Mouse (Mus musculus) MEL (cell line): ENCODE results near the gene Flrt1. TPM values are rescaled to one million over a fixed set of nuclear protein-coding genes. Genes with fewer than 3 reads are reported as not detected.

Source experiments
- DNase-seq: peaks from one replicate; pipeline ENCODE4 v3.0.0; 2011; ENCODE audit warnings: low read depth, low spot score
- H3K27ac ChIP-seq: 2 replicates; pipeline ENCODE4 v1.5.1; 2012; ENCODE audit warnings: low read depth, mild to moderate bottlenecking, control low read depth, low read length, moderate library complexity; ENCODE audit not compliant: control insufficient read depth
- H3K27me3 ChIP-seq, 2 experiments: fragments of 150-350 bp in 1 of 2; sonication (generic) in 1 of 2; 2 replicates each; pipeline ENCODE4 v1.6.1; 2012; ENCODE audit warnings: low read length in 2 of 2, mild to moderate bottlenecking in 2 of 2, improper control_type of control experiment in 1 of 2, moderate library complexity in 1 of 2; ENCODE audit not compliant: insufficient read depth in 2 of 2, control insufficient read depth in 1 of 2
- H3K36me3 ChIP-seq, 2 experiments: 2 replicates each; pipeline ENCODE4 v1.6.1; 2012 to 2014; ENCODE audit warnings: low read length in 2 of 2, improper control_type of control experiment in 1 of 2, inconsistent platforms in 1 of 2, mild to moderate bottlenecking in 1 of 2; ENCODE audit not compliant: insufficient read depth in 2 of 2, control insufficient read depth in 1 of 2
- H3K4me1 ChIP-seq, 2 experiments: fragments of 150-350 bp in 1 of 2; sonication (generic) in 1 of 2; 2 replicates each; pipeline ENCODE4 v1.6.1; 2012; ENCODE audit warnings: low read length in 2 of 2, improper control_type of control experiment in 1 of 2, mild to moderate bottlenecking in 1 of 2; ENCODE audit not compliant: insufficient read depth in 2 of 2, control insufficient read depth in 1 of 2
- H3K4me3 ChIP-seq, 2 experiments: fragments of 150-350 bp in 1 of 2; sonication (generic) in 1 of 2; 2 replicates each; pipeline ENCODE4 v1.5.1; 2012; ENCODE audit warnings: low read depth in 2 of 2, low read length in 2 of 2, mild to moderate bottlenecking in 2 of 2, moderate library complexity in 2 of 2, control low read depth in 1 of 2, improper control_type of control experiment in 1 of 2; ENCODE audit not compliant: control insufficient read depth in 1 of 2, insufficient read depth in 1 of 2
- H3K79me2 ChIP-seq: 2 replicates; pipeline ENCODE4 v1.6.1; 2012; ENCODE audit warnings: mild to moderate bottlenecking, low read length, moderate library complexity; ENCODE audit not compliant: control insufficient read depth, poor library complexity, insufficient read depth
- H3K9ac ChIP-seq: 2 replicates; pipeline ENCODE4 v1.6.1; 2012; ENCODE audit warnings: low read depth, mild to moderate bottlenecking, control low read depth, low read length, moderate library complexity; ENCODE audit not compliant: control insufficient read depth, poor library complexity, severe bottlenecking
- H3K9me3 ChIP-seq: fragments of 150-350 bp; sonication (generic); replicated peaks from 2 replicates; pipeline ENCODE4 v1.6.1; 2012; ENCODE audit warnings: mild to moderate bottlenecking, low read length, improper control_type of control experiment, moderate library complexity; ENCODE audit not compliant: insufficient read depth
- CHD1 ChIP-seq: IDR thresholded peaks from 2 replicates; pipeline ENCODE4 v1.6.1; 2012; ENCODE audit warnings: low read depth, mild to moderate bottlenecking, inconsistent platforms, low read length, improper control_type of control experiment
- CHD2 ChIP-seq: IDR thresholded peaks from 2 replicates; pipeline ENCODE4 v1.6.1; 2011; ENCODE audit warnings: low read length, improper control_type of control experiment
- CTCF ChIP-seq, 3 experiments: IDR thresholded peaks in 2 of 3; conservative IDR thresholded peaks in 1 of 3; 2 replicates each; pipeline ENCODE4 v1.5.1; 2011 to 2012; ENCODE audit warnings: low read length in 3 of 3, low read depth in 2 of 3, mild to moderate bottlenecking in 2 of 3, improper control_type of control experiment in 1 of 3, inconsistent platforms in 1 of 3, mixed read lengths in 1 of 3, moderate library complexity in 1 of 3; ENCODE audit not compliant: control insufficient read depth in 1 of 3, insufficient read depth in 1 of 3, poor library complexity in 1 of 3, severe bottlenecking in 1 of 3
- ELF1 ChIP-seq: IDR thresholded peaks from 2 replicates; pipeline ENCODE4 v1.6.1; 2014; ENCODE audit warnings: low read depth, mild to moderate bottlenecking, inconsistent platforms, low read length, improper control_type of control experiment, moderate library complexity
- EP300 ChIP-seq, 2 experiments: IDR thresholded peaks; 2 replicates each; pipeline ENCODE4 v1.6.1; 2011; ENCODE audit warnings: improper control_type of control experiment in 2 of 2, low read length in 2 of 2, low read depth in 1 of 2, mild to moderate bottlenecking in 1 of 2
- ETS1 ChIP-seq: IDR thresholded peaks from 2 replicates; pipeline ENCODE4 v1.6.1; 2012; ENCODE audit warnings: low read depth, mild to moderate bottlenecking, inconsistent platforms, low read length, improper control_type of control experiment, moderate library complexity
- GABPA ChIP-seq: IDR thresholded peaks from 2 replicates; pipeline ENCODE4 v1.6.1; 2012; ENCODE audit warnings: low read depth, mild to moderate bottlenecking, inconsistent platforms, low read length, improper control_type of control experiment, moderate library complexity
- GATA1 ChIP-seq: IDR thresholded peaks from 2 replicates; pipeline ENCODE4 v1.6.1; 2011; ENCODE audit warnings: low read depth, low read length, improper control_type of control experiment
- HCFC1 ChIP-seq: IDR thresholded peaks from 2 replicates; pipeline ENCODE4 v1.6.1; 2012; ENCODE audit warnings: low read depth, mild to moderate bottlenecking, inconsistent platforms, low read length, improper control_type of control experiment, moderate library complexity
- JUND ChIP-seq: IDR thresholded peaks from 2 replicates; pipeline ENCODE4 v1.6.1; 2011; ENCODE audit warnings: low read depth, mild to moderate bottlenecking, improper control_type of control experiment, low read length
- KAT2A ChIP-seq: conservative IDR thresholded peaks from 2 replicates; pipeline ENCODE4 v1.6.1; 2012; ENCODE audit warnings: low read depth, low read length, improper control_type of control experiment, inconsistent platforms
- MAFK ChIP-seq: IDR thresholded peaks from 2 replicates; pipeline ENCODE4 v1.6.1; 2011; ENCODE audit warnings: low read depth, mild to moderate bottlenecking, low read length, improper control_type of control experiment, borderline replicate concordance
- MAX ChIP-seq: IDR thresholded peaks from 2 replicates; pipeline ENCODE4 v1.6.1; 2011; ENCODE audit warnings: low read length, improper control_type of control experiment
- MEF2A ChIP-seq: IDR thresholded peaks from 2 replicates; pipeline ENCODE4 v1.6.1; 2014; ENCODE audit warnings: low read depth, mild to moderate bottlenecking, inconsistent platforms, low read length, improper control_type of control experiment; ENCODE audit not compliant: poor library complexity, insufficient replicate concordance, severe bottlenecking; ENCODE audit errors: extremely low read depth
- MXI1 ChIP-seq: IDR thresholded peaks from 2 replicates; pipeline ENCODE4 v1.6.1; 2011; ENCODE audit warnings: mild to moderate bottlenecking, low read depth, low read length, improper control_type of control experiment
- MYC ChIP-seq: IDR thresholded peaks from 2 replicates; pipeline ENCODE4 v1.6.1; 2011; ENCODE audit warnings: low read depth, mild to moderate bottlenecking, low read length, improper control_type of control experiment, moderate library complexity
- POLR2AphosphoS2 ChIP-seq: IDR thresholded peaks from 2 replicates; pipeline ENCODE4 v1.6.1; 2011; ENCODE audit warnings: low read length, improper control_type of control experiment
- RAD21 ChIP-seq: IDR thresholded peaks from 2 replicates; pipeline ENCODE4 v1.6.1; 2011; ENCODE audit warnings: mild to moderate bottlenecking, low read depth, low read length, improper control_type of control experiment
- TAL1 ChIP-seq: IDR thresholded peaks from 2 replicates; pipeline ENCODE4 v1.6.1; 2012; ENCODE audit warnings: mild to moderate bottlenecking, inconsistent platforms, low read length, moderate library complexity, mixed read lengths
- USF2 ChIP-seq, 2 experiments: IDR thresholded peaks; 2 replicates each; pipeline ENCODE4 v1.6.1; 2011 to 2012; ENCODE audit warnings: improper control_type of control experiment in 2 of 2, low read length in 2 of 2, borderline replicate concordance in 1 of 2, inconsistent platforms in 1 of 2, low read depth in 1 of 2, mild to moderate bottlenecking in 1 of 2; ENCODE audit not compliant: insufficient read depth in 1 of 2
- ZC3H11A ChIP-seq: IDR thresholded peaks from 2 replicates; pipeline ENCODE4 v1.6.1; 2012; ENCODE audit warnings: low read depth, mild to moderate bottlenecking, inconsistent platforms, low read length, improper control_type of control experiment
- ZKSCAN1 ChIP-seq: IDR thresholded peaks from 2 replicates; pipeline ENCODE4 v1.6.1; 2012; ENCODE audit warnings: low read depth, mild to moderate bottlenecking, inconsistent platforms, low read length, improper control_type of control experiment, moderate library complexity
- ZNF384 ChIP-seq: IDR thresholded peaks from 2 replicates; pipeline ENCODE4 v1.6.1; 2012; ENCODE audit warnings: low read depth, mild to moderate bottlenecking, inconsistent platforms, low read length, improper control_type of control experiment
- polyA plus RNA-seq, 2 experiments: library from polyadenylated mRNA; stranded (reverse) in 1 of 2; unstranded in 1 of 2; fragments of >175 nt in 1 of 2; fragments of >200 nt in 1 of 2; gene quantifications; 2 replicates each; pipeline versions ENCODE4 v1.2.1 to v1.2.4; 2012; ENCODE audit warnings: low replicate concordance in 2 of 2, low read depth in 1 of 2; ENCODE audit not compliant: insufficient read length in 2 of 2, insufficient read depth in 1 of 2, missing spikeins in 1 of 2
- total RNA-seq: library from RNA; depleted of rRNA; stranded (reverse); fragments of 300-350 nt; gene quantifications from 2 replicates; pipeline ENCODE4 v1.2.3, GENCODE M21; 2012

Flrt1 gene
- total and polyA plus RNA-seq, 3 experiments: not detected

DNA sequence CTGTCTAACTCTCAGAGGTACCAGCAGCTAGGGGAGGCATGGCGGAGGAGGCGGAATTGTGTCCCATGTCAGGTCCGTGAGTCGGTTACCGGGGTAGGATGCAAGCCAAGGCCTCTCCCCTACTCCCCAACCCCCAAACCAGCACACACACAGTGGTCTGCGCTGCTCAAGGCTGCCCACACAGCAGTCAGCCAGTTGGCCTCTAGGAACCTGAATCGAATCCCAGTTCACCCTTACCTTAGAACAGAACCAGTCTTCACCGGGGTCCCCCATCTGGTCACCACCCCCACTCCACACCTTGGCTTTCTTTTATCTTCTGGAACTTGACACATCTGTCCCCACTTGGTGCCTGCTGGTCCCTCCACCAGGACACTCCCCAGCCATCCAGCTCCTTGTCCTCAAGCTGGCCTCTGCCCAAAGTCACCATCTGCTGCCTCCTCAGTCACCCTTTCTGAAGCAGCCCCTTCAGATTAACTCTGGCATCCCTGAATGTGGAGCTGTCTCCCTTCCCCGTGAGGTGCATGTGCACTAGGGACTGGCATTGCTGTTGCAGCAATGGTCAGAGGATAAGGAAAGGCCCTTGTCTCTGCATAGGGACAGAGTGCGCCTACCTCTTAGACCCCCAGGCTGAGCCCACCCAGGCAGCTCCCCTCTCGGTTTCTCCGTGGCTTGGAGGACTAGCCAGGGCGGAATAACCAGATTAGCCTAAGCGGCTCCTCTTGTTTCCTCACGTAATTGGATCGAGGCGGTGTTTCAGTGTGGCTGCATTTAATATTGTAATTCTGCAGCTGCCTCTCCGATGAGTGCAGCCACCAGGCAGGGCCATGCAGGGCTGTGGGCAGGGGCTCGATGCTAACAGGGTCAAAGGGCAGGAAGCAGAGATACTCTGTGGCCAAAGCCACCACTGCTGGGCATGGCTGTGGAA, 23.3 kb upstream of the Flrt1 start:
- no peak for DNase-seq
- Histone ChIP-seq H3K9me3 (no peaks in the 10 kb centered on the region), H3K36me3 (no peaks in the 10 kb centered on the region), H3K27me3 (no peaks in the 10 kb centered on the region), H3K4me1 (no peaks in the 10 kb centered on the region), H3K79me2 (no peaks in the 10 kb centered on the region), H3K4me3 (no peak overlapping the region), H3K9ac (no peak overlapping the region), H3K27ac (no peak overlapping the region)
- TF ChIP-seq CTCF (IDR thresholded peaks at IDR 0.05 in 2 of 3, conservative IDR thresholded peaks at IDR 0.05 in 1 of 3; ENCODE audit: control insufficient read depth in 1 of 3, insufficient read depth in 1 of 3, low read depth in 2 of 3, low read length in 3 of 3, poor library complexity in 1 of 3, severe bottlenecking in 1 of 3) (no peak), MAX (no peak), JUND (no peak), MYC (no peak), RAD21 (no peak), MXI1 (no peak), HCFC1 (no peak), ETS1 (no peak), ZKSCAN1 (no peak), USF2 (IDR thresholded peaks at IDR 0.05; ENCODE audit: borderline replicate concordance in 1 of 2, insufficient read depth in 1 of 2, low read depth in 1 of 2, low read length in 2 of 2) (no peak), GATA1 (no peak), KAT2A (no peak), ZC3H11A (no peak)

DNA sequence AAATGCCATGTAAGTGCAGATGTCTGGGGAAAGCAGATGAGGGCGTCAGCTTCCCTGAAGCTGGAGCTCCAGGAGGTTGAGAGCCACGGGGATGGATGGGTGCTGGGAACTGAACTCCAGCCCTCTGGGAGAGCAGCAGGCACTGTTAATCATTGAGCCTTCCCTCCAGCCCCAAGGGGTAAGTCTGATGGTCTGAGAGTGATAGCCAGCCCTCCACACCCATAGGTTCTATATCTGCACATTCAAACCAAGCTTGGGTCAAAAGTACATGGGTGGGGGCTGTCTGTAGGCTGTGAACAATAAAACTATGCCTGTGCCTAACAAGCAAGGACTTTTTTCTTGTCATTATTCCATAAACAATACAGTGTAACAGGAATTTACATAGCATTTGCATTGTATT, 21.4 kb upstream of the Flrt1 start:
- Histone ChIP-seq H3K79me2 (no peaks in the 10 kb centered on the region), H3K4me3 (no peak overlapping the region), H3K9me3 (no peaks in the 10 kb centered on the region), H3K9ac (no peak overlapping the region), H3K36me3 (no peaks in the 10 kb centered on the region), H3K27ac (no peak overlapping the region), H3K4me1 (no peaks in the 10 kb centered on the region), H3K27me3 (no peaks in the 10 kb centered on the region)
- TF ChIP-seq TAL1 (no peak), POLR2AphosphoS2 (no peak), CHD2 (no peak), GABPA (no peak), ZNF384 (no peak), ELF1 (no peak), KAT2A (no peak), CHD1 (no peak), EP300 (IDR thresholded peaks at IDR 0.05; ENCODE audit: low read depth in 1 of 2, low read length in 2 of 2) (no peak), RAD21 (no peak), MEF2A (no peak), MAFK (no peak)
- no peak for DNase-seq
